Mouse (Mus musculus) frontal cortex, postnatal 25 days (tissue): Measurements from ENCODE around the gene Fam126a.

Experiments used
- DNase-seq, 2 experiments: peaks; one replicate each; pipeline ENCODE4 v3.0.0; 2022; ENCODE audit warnings: low spot score in 2 of 2

Fam126a gene

DNA sequence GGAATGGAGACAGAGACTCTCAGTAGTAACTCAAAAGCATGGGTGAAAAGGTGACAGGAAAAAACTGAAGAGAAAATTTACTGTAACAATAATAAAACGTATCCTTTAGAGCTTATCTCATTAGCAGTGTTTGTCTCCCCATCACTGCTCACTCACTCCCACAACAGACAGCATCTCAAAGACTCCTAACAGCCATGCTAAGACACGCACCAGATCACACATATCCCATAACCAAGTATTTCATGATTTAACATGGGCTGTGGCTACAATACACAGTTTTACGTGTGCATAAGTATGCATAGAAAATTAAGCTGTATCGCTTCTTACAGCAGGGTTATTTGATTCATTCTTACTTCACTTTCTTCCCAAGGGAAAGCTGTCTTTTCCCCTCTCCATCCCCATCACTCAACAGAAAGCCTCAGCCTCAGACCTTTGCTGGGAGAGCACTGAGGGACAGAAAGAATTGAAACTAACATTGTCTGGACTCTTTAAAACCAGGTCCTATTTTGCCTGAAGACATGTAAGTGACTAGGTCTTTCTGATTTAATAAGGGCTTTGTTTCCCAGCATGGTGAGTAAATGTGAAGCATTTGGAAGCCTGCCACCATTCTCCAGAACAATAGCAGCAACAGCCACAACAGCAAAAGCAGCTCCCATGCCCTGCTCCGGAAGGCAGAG lies 37.5 kb downstream of the Fam126a start:
- DNase-seq = no peak

DNA sequence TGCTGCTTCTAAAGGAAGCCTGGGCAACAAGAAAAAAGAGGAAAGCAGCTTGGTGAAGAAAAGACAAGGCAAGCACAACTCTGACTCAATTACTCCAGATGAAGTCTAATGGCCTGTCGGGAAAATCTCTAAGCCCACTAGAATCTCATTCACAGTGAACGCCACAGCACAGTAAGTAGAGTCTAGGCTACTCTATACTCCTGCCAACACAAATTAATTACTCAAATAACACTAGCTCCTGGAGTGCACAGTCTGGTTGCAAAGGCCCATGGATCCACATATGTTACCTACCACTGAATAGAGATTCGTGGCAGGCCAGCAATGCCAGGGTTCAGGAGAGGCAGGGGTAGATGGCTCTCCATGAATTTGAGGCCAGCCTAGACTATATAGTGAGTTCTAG lies 40.5 kb downstream of the Fam126a start:
- DNase-seq = no peak

DNA sequence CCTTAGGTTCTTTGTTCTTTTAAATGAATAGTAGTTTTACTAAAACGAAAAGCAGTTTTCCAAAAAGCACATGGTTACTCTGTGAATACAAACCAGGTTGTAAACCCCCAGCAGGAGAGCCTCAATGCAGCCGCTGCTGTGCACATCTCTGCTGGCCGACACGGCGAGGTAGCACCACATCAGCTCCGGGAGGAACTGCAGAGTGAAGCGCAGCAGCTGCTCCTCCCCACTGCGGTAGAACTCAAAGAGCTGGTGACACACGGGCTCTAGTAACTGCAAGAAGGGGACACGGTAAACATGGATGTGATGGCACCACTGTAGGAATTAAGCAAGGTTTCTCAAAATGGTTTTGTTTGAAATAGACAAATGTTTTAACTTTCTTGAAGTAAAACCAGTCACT lies 42.7 kb downstream of the Fam126a start:
- DNase-seq = no peak

DNA sequence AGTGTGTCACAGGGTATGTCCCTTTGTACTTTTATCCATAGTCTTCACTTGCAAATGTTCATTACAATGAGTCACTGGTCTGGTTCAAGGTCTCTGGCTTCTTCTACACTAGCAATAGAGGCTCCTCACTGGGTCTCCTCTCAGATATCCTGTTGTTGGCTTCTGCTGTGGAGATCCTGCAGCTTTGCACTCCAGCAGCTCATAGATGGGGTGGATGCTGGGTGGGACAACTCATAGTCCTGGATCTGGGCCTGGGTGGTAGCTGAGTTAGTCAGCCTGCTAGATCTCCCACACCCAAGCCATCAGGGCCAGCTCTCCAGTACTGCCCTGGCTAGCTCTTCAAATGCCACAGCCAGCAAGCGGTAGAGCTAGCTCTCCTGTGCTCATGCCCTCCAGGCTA lies 48.4 kb downstream of the Fam126a start:
- no peak for DNase-seq

DNA sequence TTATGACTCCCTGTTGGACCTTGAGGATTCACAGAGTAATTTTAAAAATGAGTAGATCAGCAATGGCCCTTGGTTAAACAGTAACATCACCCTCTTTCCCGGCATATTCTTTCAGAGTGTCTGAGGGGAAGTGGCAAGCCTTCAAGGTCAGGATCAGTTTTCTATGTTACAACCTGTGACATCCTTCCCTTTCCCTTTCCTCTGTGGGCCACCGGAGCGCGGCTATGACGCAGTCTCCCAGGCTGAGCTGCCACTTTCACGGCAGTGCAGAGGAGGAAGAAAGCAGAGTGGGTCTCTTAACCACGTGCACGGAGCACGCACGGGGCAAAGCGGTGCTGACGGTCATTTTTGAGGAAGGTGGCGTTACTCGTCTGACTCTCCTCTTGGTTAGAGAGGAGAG lies 52.0 kb downstream of the Fam126a start:
- DNase-seq = no peak

DNA sequence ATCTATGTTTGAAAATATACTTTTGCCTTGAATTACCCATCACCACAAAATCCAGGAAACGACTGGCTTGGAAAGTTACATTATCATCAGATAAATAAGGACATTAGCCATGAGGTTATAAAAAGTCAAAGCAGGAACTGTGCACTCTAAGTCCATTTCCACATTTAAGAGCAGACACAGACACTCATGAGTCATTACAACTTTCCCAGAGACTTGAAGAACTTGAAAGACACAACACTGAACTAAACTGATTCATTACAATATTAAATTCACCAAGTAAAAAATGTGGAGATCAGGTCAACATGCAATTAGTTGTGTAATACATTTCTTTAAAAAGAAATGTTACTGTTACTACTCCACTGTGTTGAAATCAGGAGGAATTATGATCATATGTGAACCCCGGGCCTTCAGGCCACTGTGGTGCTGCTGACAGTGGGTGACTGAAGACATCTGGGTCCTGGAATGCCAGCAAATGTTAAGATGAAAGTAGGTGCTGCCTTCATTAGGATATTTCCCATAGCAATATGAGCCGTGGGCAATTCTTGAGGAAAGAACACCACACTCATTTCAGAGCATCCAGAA lies 55.4 kb downstream of the Fam126a start:
- DNase-seq = no peak

DNA sequence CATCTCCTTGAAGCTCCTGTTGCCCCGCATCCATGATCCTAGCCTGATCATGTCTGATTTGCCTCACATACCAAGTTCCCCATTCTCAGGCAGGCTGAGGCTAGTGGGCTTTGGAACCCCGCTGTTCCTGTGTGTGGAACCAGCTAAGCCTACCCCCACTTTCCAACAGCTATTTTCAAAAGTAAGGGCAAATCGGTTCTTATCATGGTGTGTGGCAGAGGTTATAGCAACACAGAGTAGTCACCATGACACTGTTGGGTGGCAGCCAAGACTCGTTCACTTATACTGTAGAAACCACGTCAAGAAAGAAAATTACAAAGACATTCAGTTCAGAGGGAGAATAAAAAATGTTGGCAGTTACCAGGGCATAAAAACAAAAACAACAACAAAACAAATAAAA lies 62.8 kb downstream of the Fam126a start:
- no peak for DNase-seq

DNA sequence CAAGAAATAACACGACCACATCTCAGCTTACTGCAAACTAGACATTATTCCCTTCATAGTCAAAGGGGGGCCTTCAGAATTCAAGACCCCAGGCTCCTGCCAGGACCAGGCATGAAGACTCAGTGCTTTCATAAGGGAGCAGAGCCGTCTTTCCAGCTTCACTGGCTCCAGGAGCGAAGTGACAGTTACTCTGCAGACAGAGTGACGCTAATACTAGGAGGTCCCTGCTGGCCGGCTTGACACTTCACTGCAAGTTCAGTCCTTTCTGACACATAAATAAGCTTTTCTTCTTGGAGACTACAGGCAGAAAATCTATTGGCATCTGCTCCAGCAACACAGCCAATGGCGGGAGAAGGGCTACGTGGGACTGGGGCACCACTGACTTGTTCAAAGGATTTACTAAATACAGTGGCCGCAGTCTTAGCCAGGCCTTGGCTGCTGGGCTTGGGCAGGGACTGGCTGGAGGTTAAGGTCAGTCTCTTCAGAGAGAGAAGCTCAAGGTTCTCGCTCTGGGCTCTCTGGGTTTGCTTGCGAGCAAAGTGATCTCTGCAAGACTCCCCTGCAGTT lies 65.8 kb downstream of the Fam126a start:
- no peak for DNase-seq

DNA sequence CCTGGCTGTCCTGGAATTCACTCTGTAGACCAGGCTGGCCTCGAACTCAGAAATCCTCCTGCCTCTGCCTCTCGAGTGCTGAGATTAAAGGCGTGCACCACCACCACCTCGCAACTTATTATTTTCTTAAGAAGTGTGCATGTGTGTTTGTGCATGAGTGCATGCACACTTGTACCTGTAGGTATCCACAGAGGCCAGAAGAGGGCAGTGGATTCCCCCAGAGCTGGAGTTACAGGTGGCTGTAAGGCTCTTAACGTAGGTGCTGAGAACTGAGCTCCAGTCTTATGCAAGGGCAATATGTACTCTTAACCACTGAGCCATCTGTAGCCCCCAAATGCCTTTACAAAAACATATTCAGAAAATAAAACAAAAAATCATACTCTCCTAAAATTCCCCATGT lies 77.4 kb downstream of the Fam126a start:
- DNase-seq = no peak

DNA sequence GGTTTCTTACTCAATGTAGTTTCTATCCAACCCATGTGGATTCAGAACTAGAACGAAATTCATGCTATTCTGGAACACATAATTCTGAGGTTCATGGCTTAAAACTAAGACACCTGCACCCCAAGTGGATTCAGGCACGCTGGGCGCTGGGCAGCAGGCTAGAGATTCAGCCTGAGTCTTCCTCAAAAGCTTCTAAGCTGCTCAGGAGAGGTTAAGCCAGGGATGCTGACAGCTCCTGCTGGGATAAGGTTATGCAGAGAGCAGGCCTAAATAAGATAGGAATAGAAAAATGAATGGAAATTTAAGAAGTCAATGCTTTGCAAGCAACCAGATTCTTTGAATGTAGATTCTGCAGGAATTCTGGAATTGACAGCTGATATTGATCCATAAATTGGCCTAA lies 82.4 kb downstream of the Fam126a start:
- no peak for DNase-seq

DNA sequence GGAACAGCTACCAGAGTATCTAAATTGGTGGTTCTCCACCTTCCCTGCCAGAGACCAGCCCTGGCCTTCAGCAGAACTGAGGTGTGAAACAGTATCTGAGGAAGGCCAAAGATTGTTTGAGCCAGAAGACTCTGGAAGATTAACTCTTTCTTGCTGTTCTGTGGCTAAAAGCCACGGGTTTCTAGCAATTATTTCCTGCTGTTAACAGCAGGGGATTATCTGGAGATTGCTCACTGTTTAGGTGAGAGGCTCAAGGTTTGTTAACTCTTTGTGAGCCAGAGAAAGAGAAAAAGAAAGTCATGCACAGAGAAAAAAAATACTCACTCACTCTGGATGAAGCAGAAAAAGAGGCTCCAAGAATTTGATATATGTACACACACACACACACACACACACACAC lies 85.4 kb downstream of the Fam126a start:
- no peak for DNase-seq

DNA sequence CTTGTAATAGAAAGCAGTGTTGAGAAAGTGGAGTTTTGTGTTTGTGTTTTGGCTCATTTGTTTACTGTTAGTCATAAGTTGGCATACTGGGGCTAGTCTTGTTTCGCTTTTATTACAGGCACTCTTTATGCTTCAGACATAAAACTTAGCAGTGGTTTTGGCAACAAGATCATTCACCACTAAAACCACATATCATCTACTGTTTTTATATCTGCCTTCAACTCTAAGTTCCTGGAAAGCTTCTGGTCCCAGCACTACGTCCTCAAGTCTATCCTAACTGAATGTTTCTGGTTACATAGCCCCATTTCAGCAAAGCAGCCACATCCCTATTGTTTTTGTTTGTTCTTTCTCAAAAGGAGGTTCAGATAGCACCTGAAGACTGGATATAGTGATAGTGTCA lies 87.0 kb downstream of the Fam126a start:
- DNase-seq = no peak

DNA sequence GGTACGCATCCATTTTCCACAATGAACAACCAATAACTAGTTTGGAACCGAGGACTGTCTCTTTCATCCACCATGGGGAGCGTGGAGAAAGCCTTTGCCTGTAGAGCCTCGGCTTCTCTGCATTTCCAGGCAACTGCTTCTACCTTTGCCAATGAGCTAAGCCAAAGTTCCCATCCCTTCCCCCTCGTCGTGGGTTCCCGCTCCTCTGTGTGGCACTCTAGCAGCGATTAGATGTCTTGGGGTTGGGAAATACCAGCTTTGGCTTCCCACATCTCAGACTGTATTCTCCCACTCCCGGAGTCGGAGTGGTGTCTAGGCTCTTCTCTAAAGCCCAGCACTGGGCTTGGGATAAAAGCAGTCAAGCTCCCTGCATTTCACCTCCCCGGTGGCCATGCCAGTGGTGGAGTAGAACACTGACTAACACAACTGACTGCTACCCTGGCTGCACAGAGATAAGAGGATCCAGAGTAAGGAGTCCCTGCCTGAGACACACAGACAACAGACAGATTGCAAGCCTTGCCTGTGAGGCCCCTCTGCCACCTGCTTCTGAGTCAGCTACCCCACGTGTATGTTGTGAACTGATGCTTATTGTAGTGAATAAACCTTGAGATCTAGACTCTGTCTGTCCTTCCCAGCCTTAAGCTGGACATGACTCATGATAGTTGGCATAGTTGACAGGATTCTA lies 106.9 kb downstream of the Fam126a start:
- no peak for DNase-seq

DNA sequence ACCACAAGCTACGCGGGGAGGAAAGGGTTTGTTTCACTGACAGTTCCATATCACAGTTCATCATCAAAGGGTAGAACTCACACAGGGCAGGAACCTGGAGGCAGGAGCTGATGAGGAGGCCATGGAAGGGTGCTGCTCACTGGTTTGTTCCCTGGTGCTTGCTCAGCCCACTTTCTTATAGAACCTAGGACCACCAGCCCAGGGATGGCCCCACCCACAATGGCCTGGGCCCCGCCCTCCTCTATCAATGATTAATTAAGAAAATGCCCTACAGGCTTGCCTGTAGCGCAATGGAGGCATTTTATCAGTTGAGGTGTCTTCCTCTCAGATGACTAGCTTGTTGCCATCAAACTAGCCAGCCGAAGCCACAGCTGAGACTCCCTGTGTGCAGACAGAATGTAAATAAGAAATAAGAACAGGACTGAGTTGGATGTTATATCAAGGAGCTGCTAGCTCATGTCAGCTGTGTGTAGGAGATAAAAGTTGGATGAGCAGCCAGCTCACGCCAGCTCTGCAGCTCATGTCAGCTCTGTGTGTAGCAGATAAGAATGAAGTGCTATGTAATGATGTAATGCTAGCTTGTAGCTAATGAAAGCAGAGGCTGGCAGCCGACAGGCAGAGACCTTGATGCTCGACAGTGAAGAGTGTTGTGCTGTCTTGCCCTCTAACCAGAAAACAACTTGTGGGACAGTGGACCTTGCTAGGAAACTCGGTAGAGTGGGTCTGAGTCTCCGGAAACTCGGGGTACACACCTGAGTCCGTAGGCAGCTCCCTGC lies 107.8 kb downstream of the Fam126a start:
- no peak for DNase-seq

DNA sequence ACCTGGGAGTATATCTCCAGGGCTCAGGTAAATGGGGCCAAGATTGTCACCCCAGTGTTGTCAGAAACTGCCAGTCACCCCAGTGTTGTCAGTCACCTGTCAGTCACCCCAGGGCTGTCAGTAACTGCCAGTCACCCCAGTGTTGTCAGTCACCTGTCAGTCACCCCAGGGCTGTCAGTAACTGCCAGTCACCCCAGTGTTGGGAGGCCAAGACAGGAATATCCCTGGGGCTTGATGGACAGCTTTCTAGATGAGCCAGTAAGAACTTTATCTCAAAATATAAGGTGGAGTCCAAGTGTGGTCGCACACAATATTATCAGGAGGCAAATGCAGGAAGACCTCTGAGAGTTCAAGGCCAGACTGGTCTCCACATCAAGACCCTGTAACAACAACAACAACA lies 109.2 kb downstream of the Fam126a start:
- DNase-seq = no peak

DNA sequence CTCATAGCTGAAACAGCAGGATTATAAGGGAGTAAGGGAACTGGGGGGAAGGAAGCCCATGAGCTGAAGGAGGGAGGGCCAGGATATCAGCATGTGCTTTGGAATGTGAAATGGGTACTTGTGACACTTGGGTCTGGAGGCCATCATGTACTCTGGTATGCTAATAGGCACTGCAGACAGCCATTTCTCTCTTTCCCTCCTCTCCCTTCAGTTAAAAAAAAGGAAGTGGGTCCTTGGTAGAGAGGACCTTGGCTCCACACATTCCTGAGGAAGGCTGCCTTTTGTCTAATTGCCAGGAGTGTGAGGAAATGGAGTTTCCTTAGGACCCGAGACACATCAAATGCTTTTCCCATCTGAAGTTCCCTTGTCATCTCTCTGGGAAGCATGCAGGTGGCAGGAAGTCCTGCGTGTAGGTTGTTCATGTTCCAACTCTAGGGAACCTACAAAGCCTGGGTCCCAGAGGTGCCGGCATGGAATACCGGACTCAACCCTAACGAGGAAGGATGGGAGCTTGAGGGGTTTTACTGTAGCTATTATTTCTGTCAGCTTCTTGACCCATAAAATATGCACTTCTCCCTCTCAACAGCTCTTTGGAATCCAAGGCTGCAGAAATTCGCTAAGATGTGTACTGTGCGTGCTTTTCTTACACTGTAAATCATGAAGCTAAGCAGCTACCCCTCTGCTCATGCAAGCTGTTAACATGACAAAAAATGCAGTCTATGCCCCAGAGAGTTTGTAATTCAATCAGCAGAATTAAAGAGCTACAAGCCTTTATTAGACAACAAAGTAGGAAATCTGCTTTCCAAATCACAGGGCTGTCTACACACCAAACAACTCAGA lies 110.4 kb downstream of the Fam126a start:
- DNase-seq = no peak

DNA sequence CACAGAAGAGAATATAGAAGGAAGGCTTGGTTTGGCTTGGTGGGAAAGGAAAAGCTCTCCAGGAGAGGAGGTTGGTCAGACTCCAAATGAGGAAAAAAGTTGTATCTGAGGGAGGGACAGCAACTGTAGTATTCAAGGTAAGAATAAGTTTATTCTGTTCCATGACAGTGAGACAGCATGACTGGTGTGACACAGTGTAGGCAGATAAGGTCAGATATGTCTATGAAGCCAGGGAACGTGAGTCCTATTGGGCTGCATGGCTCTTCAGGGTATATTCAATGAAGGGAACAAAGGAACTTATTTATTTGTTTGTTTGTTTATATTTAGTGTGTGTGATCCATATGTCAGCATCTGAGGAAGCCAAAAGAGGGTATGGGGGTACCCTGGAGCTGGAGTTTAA lies 113.2 kb downstream of the Fam126a start:
- DNase-seq = no peak

DNA sequence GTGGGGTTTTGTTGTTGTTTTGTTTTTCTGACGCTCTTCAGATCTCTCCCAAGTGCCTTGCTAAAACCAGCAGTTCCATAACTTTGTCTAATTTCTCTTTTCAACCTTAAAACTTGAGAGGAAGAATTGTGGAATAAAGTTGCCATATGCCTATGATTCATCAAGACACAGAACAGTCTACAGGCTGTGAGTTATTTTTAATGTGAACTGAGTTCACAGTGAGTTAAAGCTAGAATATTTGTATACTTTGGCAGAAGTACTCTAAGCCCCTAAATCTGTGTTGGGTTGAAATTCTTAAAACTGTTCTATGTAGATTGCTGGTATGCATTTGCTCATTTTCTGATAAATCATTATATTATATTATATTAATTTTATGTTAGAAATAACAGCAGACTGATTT lies 118.9 kb downstream of the Fam126a start:
- no peak for DNase-seq

DNA sequence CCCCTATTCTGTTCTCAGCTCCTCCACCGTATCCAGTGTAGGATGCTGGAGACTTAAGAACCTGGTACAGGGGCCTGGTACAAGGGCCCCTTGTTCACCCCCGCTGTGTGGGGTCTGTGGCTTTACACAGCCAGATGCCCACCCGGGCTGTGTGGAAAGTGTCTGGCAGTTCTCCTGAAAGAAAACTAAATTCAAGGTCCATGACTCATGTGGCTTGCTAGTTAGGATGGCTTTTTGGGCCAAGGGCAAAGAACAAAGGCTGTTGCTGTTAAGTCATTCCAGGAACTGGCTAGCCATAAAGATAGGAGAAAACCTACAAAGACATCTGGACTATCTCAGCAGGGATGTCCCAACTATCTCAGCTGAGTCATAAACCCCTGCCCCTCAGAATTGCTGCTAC lies 121.2 kb downstream of the Fam126a start:
- no peak for DNase-seq

DNA sequence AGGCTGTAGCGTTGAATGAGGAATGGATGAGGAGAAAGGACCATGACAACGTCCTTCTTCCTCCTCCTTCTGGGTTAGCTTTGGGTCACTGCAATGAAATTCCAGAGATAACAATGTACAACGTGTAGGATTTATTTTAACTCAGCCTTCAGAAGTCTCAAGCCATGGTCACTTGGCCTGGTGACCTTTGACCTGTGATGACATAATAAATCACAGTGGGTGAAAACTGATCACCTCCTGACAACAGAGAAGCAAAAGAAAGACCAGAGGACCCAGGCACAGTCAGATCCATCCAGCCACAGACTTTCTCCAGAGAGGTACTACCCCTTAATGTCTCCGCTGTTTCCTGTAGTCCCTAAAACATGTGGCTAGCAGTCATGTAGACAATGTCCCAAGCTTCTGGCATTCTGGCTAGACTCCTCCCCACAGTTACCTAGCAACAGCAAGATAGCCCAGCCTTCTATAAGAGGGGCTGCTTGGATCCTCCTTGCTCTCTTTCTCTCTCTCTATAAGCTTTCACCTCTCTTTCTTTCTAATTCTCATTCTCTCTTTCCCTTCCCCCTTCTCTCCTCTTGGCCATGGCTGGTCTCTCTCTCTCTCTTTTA lies 121.9 kb downstream of the Fam126a start:
- no peak for DNase-seq

DNA sequence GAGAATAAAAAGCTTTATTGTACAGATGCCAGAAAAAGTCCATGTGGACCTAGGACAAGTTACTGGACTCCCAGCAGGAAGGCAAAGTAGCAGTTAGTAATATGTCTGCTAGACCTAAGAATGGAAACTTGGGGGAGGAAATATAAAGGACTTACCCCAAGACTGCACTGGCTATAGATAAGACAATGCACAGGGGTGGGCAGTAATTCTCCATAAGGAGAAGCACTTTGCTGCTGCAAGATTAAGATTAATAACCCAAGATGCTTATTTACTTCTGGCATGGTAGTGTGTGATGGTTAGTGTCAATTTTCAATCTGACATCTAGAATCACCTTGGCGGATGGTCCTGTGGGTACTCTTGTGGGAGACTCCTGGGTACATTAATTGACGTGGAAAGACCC lies 128.3 kb downstream of the Fam126a start:
- DNase-seq = no peak
